Mouse (Mus musculus): ENCODE results near the gene Lig3. TPM values are rescaled to one million over a fixed set of nuclear protein-coding genes. Genes with fewer than 3 reads are reported as not detected.

Gene Lig3
- polyA plus RNA-seq, 1 experiment from 2014 or later: 35.3 TPM

- WGBS: 12% methylated on average over 4 of the region's 4 CpGs
- H3K4me1 ChIP-seq (ENCODE audit: control insufficient read depth, insufficient read depth, low read length): peaks cover 20% of the 10 kb centered on the region
- ATAC-seq (ENCODE audit: low FRiP score, low TSS enrichment) (no peak), DNase-seq (no peak)
- H3K27me3 ChIP-seq (ENCODE audit: control insufficient read depth, insufficient read depth, low read length): no peaks in the 10 kb centered on the region
- H3K27ac ChIP-seq (replicated peaks; ENCODE audit: low read depth, low read length): peak overlapping the region; percentile 85
- peaks cover under 1% of the 10 kb centered on the region; the same call in 1 of the 2 replicates for H3K36me3 ChIP-seq (ENCODE audit: control insufficient read depth, insufficient read depth, low read length)
- H3K4me2 ChIP-seq (ENCODE audit: low read length): peak overlapping the region; percentile 76
- peak overlapping the region; percentile 92 for H3K4me3 ChIP-seq (replicated peaks; ENCODE audit: low read depth, low read length)
- peak overlapping the region; percentile 83; the same call in 1 of the 2 replicates for H3K9ac ChIP-seq (replicated peaks; ENCODE audit: low read length)
- no peaks in the 10 kb centered on the region for H3K9me3 ChIP-seq (ENCODE audit: control insufficient read depth, low read length)
These were observed 17.6 kb upstream of the Lig3 start for GRCm38 (mm10) chr11:82763261-82763660.

- H3K9me3 ChIP-seq (ENCODE audit: control insufficient read depth, low read length): no peaks in the 10 kb centered on the region
- H3K27me3 ChIP-seq (ENCODE audit: control insufficient read depth, insufficient read depth, low read length): no peaks in the 10 kb centered on the region
- WGBS: under 1% methylated on average over 44 of the region's 44 CpGs
- peak within 1 kb of the TSS; percentile 76 for H3K4me2 ChIP-seq (ENCODE audit: low read length)
- H3K4me3 ChIP-seq (replicated peaks; ENCODE audit: low read depth, low read length): peak within 1 kb of the TSS; percentile 92
- H3K36me3 ChIP-seq (ENCODE audit: control insufficient read depth, insufficient read depth, low read length): peaks cover 6% of the 10 kb centered on the region; the same call in 1 of the 2 replicates
- H3K4me1 ChIP-seq (ENCODE audit: control insufficient read depth, insufficient read depth, low read length): peaks cover 20% of the 10 kb centered on the region
- peak within 1 kb of the TSS; percentile 85 for H3K27ac ChIP-seq (replicated peaks; ENCODE audit: low read depth, low read length)
- ATAC-seq (ENCODE audit: low FRiP score, low TSS enrichment) (peak; percentile 99), DNase-seq (peak; percentile 98)
- H3K9ac ChIP-seq (replicated peaks; ENCODE audit: low read length): peak within 1 kb of the TSS; percentile 83
These were observed 17.0 kb upstream of the Lig3 start, which contains the start of the genes Cct6b and Zfp830 for GRCm38 (mm10) chr11:82763742-82764437. Cct6b (minus strand) TSS chr11:82764321. Zfp830 (plus strand) TSS chr11:82764345.

GRCm38 (mm10) chr11:82764438-82764924, 16.4 kb upstream of the Lig3 start:
- Histone ChIP-seq H3K9me3 (ENCODE audit: control insufficient read depth, low read length) (no peaks in the 10 kb centered on the region), H3K4me3 (replicated peaks; ENCODE audit: low read depth, low read length) (peak overlapping the region; percentile 92), H3K9ac (replicated peaks; ENCODE audit: low read length) (peak overlapping the region; percentile 83), H3K4me1 (ENCODE audit: control insufficient read depth, insufficient read depth, low read length) (peaks cover 20% of the 10 kb centered on the region), H3K36me3 (ENCODE audit: control insufficient read depth, insufficient read depth, low read length) (peaks cover 9% of the 10 kb centered on the region; the same call in 1 of the 2 replicates), H3K27ac (replicated peaks; ENCODE audit: low read depth, low read length) (peak overlapping the region; percentile 85), H3K4me2 (ENCODE audit: low read length) (peak overlapping the region; percentile 76), H3K27me3 (ENCODE audit: control insufficient read depth, insufficient read depth, low read length) (no peaks in the 10 kb centered on the region)
- ATAC-seq (ENCODE audit: low FRiP score, low TSS enrichment): peak; percentile 63; the same call in 1 of the 2 replicates
- no peak for DNase-seq
- under 1% methylated on average over 28 of the region's 28 CpGs for WGBS

GRCm38 (mm10) chr11:82780134-82780533, 774 bp upstream of the Lig3 start:
- H3K9ac ChIP-seq (replicated peaks; ENCODE audit: low read length): peak overlapping the region; percentile 96
- no peak overlapping the region for H3K27ac ChIP-seq (replicated peaks; ENCODE audit: low read depth, low read length)
- WGBS: 62% methylated on average over 5 of the region's 5 CpGs
- peak overlapping the region; percentile 84 for H3K4me3 ChIP-seq (replicated peaks; ENCODE audit: low read depth, low read length)
- peaks cover 18% of the 10 kb centered on the region for H3K36me3 ChIP-seq (ENCODE audit: control insufficient read depth, insufficient read depth, low read length)
- H3K4me1 ChIP-seq (ENCODE audit: control insufficient read depth, insufficient read depth, low read length): peaks cover 16% of the 10 kb centered on the region
- peak overlapping the region; percentile 73 for H3K4me2 ChIP-seq (ENCODE audit: low read length)
- H3K9me3 ChIP-seq (ENCODE audit: control insufficient read depth, low read length): no peaks in the 10 kb centered on the region
- no peaks in the 10 kb centered on the region for H3K27me3 ChIP-seq (ENCODE audit: control insufficient read depth, insufficient read depth, low read length)
- ATAC-seq (ENCODE audit: low FRiP score, low TSS enrichment) (no peak), DNase-seq (no peak)

GRCm38 (mm10) chr11:82782197-82782596, 1.3 kb downstream of the Lig3 start:
- Histone ChIP-seq H3K27ac (replicated peaks; ENCODE audit: low read depth, low read length) (no peak overlapping the region), H3K9ac (replicated peaks; ENCODE audit: low read length) (peak overlapping the region; percentile 96), H3K36me3 (ENCODE audit: control insufficient read depth, insufficient read depth, low read length) (peaks cover 39% of the 10 kb centered on the region), H3K4me3 (replicated peaks; ENCODE audit: low read depth, low read length) (peak overlapping the region; percentile 84), H3K4me1 (ENCODE audit: control insufficient read depth, insufficient read depth, low read length) (peaks cover 16% of the 10 kb centered on the region), H3K4me2 (ENCODE audit: low read length) (peak overlapping the region; percentile 73), H3K9me3 (ENCODE audit: control insufficient read depth, low read length) (no peaks in the 10 kb centered on the region), H3K27me3 (ENCODE audit: control insufficient read depth, insufficient read depth, low read length) (no peaks in the 10 kb centered on the region)
- ATAC-seq (ENCODE audit: low FRiP score, low TSS enrichment): no peak
- 45% methylated on average over 6 of the region's 6 CpGs for WGBS
- DNase-seq: no peak

GRCm38 (mm10) chr11:82783453-82783852, 2.5 kb downstream of the Lig3 start:
- H3K9me3 ChIP-seq (ENCODE audit: control insufficient read depth, low read length): no peaks in the 10 kb centered on the region
- 95% methylated on average over 11 of the region's 11 CpGs for WGBS
- H3K36me3 ChIP-seq (ENCODE audit: control insufficient read depth, insufficient read depth, low read length): peaks cover 51% of the 10 kb centered on the region

GRCm38 (mm10) chr11:82806656-82807055, 25.7 kb downstream of the Lig3 start:
- WGBS: 62% methylated on average over 3 of the region's 3 CpGs
- no peaks in the 10 kb centered on the region for H3K27me3 ChIP-seq (ENCODE audit: control insufficient read depth, insufficient read depth, low read length)
- no peak overlapping the region for H3K4me3 ChIP-seq (replicated peaks; ENCODE audit: low read depth, low read length)
- H3K9ac ChIP-seq (replicated peaks; ENCODE audit: low read length): no peak overlapping the region
- H3K36me3 ChIP-seq (ENCODE audit: control insufficient read depth, insufficient read depth, low read length): peaks cover 23% of the 10 kb centered on the region
- no peaks in the 10 kb centered on the region for H3K4me1 ChIP-seq (ENCODE audit: control insufficient read depth, insufficient read depth, low read length)
- no peak for DNase-seq
- no peak overlapping the region for H3K27ac ChIP-seq (replicated peaks; ENCODE audit: low read depth, low read length)
- no peaks in the 10 kb centered on the region for H3K9me3 ChIP-seq (ENCODE audit: control insufficient read depth, low read length)
- no peak for ATAC-seq (ENCODE audit: low FRiP score, low TSS enrichment)
- no peak overlapping the region for H3K4me2 ChIP-seq (ENCODE audit: low read length)

More at GRCm38 (mm10) chr11:82783453-82783852, 2.5 kb downstream of the Lig3 start:
- Histone ChIP-seq H3K4me3 (replicated peaks; ENCODE audit: low read depth, low read length) (no peak overlapping the region), H3K27me3 (ENCODE audit: control insufficient read depth, insufficient read depth, low read length) (no peaks in the 10 kb centered on the region), H3K4me1 (ENCODE audit: control insufficient read depth, insufficient read depth, low read length) (peaks cover 16% of the 10 kb centered on the region), H3K4me2 (ENCODE audit: low read length) (no peak overlapping the region), H3K9ac (replicated peaks; ENCODE audit: low read length) (no peak overlapping the region), H3K27ac (replicated peaks; ENCODE audit: low read depth, low read length) (no peak overlapping the region)
- DNase-seq (no peak), ATAC-seq (ENCODE audit: low FRiP score, low TSS enrichment) (no peak)

GRCm38 (mm10) chr11:82807370-82807769, 26.5 kb downstream of the Lig3 start:
- no peak overlapping the region for H3K9ac ChIP-seq (replicated peaks; ENCODE audit: low read length)
- H3K4me2 ChIP-seq (ENCODE audit: low read length): no peak overlapping the region
- H3K4me1 ChIP-seq (ENCODE audit: control insufficient read depth, insufficient read depth, low read length): no peaks in the 10 kb centered on the region
- no peak overlapping the region for H3K27ac ChIP-seq (replicated peaks; ENCODE audit: low read depth, low read length)
- WGBS: 87% methylated on average over 3 of the region's 3 CpGs
- no peak overlapping the region for H3K4me3 ChIP-seq (replicated peaks; ENCODE audit: low read depth, low read length)
- no peaks in the 10 kb centered on the region for H3K9me3 ChIP-seq (ENCODE audit: control insufficient read depth, low read length)
- ATAC-seq (ENCODE audit: low FRiP score, low TSS enrichment) (no peak), DNase-seq (no peak)
- H3K27me3 ChIP-seq (ENCODE audit: control insufficient read depth, insufficient read depth, low read length): no peaks in the 10 kb centered on the region
- H3K36me3 ChIP-seq (ENCODE audit: control insufficient read depth, insufficient read depth, low read length): peaks cover 16% of the 10 kb centered on the region

All from midbrain, embryonic 14.5 days (tissue).